Mouse (Mus musculus) stomach, embryonic 15.5 days (tissue): ENCODE data around the gene Zfp639. TPM values are rescaled to one million over a fixed set of nuclear protein-coding genes. Genes with fewer than 3 reads are reported as not detected.

Experiments
- ATAC-seq: fragments of 200-750 bp; cut with Nextera tagmentation; 2 replicates; pipeline ENCODE4 v1.8.0; 2017; ENCODE audit warnings: low read depth, moderate number of reproducible peaks, moderate TSS enrichment; ENCODE audit not compliant: insufficient read depth, low FRiP score
- H3K27ac ChIP-seq: fragments of 300-500 bp; sonication (generic); 2 replicates; pipeline ENCODE4 v1.5.1; 2015; ENCODE audit warnings: mild to moderate bottlenecking, inconsistent platforms
- H3K27me3 ChIP-seq: fragments of 300-500 bp; sonication (generic); replicated peaks from 2 replicates; pipeline ENCODE4 v1.6.1; 2015; ENCODE audit warnings: inconsistent platforms
- H3K36me3 ChIP-seq: fragments of 300-500 bp; sonication (generic); 2 replicates; pipeline ENCODE4 v1.6.1; 2015; ENCODE audit warnings: inconsistent platforms
- H3K4me1 ChIP-seq: fragments of 300-500 bp; sonication (generic); 2 replicates; pipeline ENCODE4 v1.6.1; 2015; ENCODE audit warnings: inconsistent platforms
- H3K4me2 ChIP-seq: fragments of 300-500 bp; sonication (generic); 2 replicates; pipeline ENCODE4 v1.6.1; 2015; ENCODE audit warnings: mild to moderate bottlenecking, inconsistent platforms
- H3K4me3 ChIP-seq: fragments of 300-500 bp; sonication (generic); replicated peaks from 2 replicates; pipeline ENCODE4 v1.5.1; 2015; ENCODE audit warnings: inconsistent platforms
- H3K9ac ChIP-seq: fragments of 300-500 bp; sonication (generic); 2 replicates; pipeline ENCODE4 v1.6.1; 2015; ENCODE audit warnings: inconsistent platforms
- H3K9me3 ChIP-seq: fragments of 300-500 bp; sonication (generic); 2 replicates; pipeline ENCODE4 v1.6.1; 2016; ENCODE audit warnings: inconsistent platforms
- WGBS: fragments of 180-500 bp; shearing (Covaris S2); methylation state at CpG from one replicate; pipeline ENCODE4 v1.1.7; 2015; 5-methylcytosine and 5-hydroxymethylcytosine counted together
- polyA plus RNA-seq: library from polyadenylated mRNA; unstranded; fragments of >200 nt; fragmentation: Nextera tagmentation; extraction: Ambion mirVana; gene quantifications from 2 replicates; pipeline ENCODE4 v1.2.1, GENCODE M21; 2015

Zfp639 gene
- 33.6 and 34.3 TPM in 2 replicates for polyA plus RNA-seq

DNA sequence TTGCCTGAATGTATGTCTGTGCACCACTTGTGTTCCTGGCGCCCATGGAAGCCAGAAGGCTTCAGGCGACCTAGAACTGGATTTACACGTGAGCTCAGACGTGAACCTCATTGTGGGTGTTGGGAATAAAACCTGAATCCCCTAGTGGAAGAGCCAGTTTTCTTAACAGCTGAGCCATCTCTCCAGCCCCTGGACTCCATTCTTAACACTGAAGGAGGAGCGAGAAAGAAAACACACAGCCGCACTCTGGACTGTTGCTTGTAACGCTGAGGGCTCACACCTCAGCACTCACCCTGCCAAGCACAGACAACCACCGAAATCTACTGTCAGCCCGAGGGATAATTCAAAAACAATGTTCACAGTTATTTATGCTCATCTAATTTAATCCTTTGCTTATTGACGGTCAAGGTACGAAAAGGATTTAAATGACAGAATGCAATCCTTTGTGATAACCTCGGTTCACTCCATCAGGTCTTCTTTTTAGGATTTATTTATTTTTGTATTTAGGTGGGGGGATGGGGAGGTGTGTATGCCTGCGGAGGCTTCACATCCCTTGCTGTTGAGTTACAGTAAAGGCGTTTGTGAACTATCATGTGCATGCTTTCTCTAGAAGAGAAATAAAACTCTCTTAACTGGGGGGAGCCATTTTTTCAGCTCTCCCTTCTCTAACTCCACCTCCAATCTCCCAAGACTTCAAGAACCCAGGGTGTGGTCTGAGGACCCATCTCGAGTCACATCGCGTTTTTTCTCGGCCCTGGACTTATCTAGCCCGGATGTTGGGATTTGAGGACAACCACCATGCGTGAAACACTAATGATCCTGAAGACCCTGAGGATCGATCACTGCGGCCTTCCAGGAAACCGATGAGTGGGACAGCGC lies at the start of gene Zfp639:
TSS of gene Zfp639 (plus strand) at position 764 of the 879 bp plus-strand sequence.
- H3K27me3 ChIP-seq = no peaks in the 10 kb centered on the region
- peak within 1 kb of the TSS; percentile 76 for H3K4me2 ChIP-seq
- no peaks in the 10 kb centered on the region for H3K9me3 ChIP-seq
- peaks cover 7% of the 10 kb centered on the region; the same call in 1 of the 2 replicates for H3K4me1 ChIP-seq
- no peaks in the 10 kb centered on the region for H3K36me3 ChIP-seq
- WGBS = 5% methylated on average over 24 of the region's 24 CpGs
- ATAC-seq = no peak
- H3K9ac ChIP-seq = peak within 1 kb of the TSS; percentile 79
- H3K27ac ChIP-seq = peak within 1 kb of the TSS; percentile 91
- peak within 1 kb of the TSS; percentile 80 for H3K4me3 ChIP-seq

- peaks cover 10% of the 10 kb centered on the region; the same call in 1 of the 2 replicates for H3K4me1 ChIP-seq
- H3K36me3 ChIP-seq = peaks cover 5% of the 10 kb centered on the region; the same call in 1 of the 2 replicates
- no peak overlapping the region for H3K4me3 ChIP-seq
- no peak overlapping the region for H3K4me2 ChIP-seq
- 89% methylated on average over 4 of the region's 4 CpGs for WGBS
- no peaks in the 10 kb centered on the region for H3K9me3 ChIP-seq
- H3K9ac ChIP-seq = no peak overlapping the region
- H3K27ac ChIP-seq = no peak overlapping the region
- ATAC-seq = no peak
- H3K27me3 ChIP-seq = no peaks in the 10 kb centered on the region
Measured at GRCm38 (mm10) chr3:32467321-32467720, 42.7 kb upstream of the Zfp639 start.

DNA sequence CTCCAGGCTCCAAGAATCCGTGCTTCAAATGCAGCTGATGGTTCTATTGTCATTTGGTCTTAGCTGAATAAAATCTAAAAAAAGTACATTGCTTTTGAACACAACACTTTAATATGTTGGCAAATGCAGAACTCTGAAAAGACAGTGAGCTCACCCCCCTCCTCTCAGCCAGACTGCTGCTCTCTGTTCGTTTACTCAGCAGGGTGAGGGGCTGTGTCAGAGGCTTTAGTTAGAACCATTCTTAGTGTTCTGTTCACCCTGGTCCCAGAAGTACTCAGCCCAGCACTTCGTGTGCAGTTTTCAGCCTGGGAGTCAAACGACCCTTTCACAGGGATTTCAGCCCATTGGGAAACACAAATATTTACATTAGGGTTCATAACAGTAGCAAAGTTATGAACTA lies 41.6 kb upstream of the Zfp639 start:
- no peaks in the 10 kb centered on the region for H3K9me3 ChIP-seq
- H3K4me3 ChIP-seq = no peak overlapping the region
- H3K4me2 ChIP-seq = no peak overlapping the region
- peaks cover 5% of the 10 kb centered on the region; the same call in 1 of the 2 replicates for H3K36me3 ChIP-seq
- H3K4me1 ChIP-seq = peaks cover 11% of the 10 kb centered on the region; the same call in 1 of the 2 replicates
- ATAC-seq = no peak
- H3K27ac ChIP-seq = no peak overlapping the region
- no peaks in the 10 kb centered on the region for H3K27me3 ChIP-seq
- WGBS = 38% methylated on average over 4 of the region's 4 CpGs
- no peak overlapping the region for H3K9ac ChIP-seq

DNA sequence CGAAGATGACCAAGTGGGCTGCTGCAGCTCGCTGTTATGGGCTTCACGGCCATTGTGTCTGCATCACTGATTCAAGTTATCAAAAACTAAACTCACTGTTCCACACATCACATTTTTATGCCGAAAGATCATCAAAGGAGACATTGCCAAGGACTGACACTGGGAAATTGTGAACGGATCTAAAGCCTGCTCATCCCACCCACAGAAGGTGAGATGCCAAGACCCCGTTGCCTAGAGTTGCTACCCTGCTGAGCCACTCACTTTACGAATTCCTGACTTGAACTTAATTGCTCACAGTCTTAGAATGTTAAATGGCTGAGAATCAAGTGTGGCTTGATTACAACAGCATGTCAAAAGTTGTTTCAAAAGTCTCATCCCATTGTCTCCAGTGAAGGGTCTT lies 39.6 kb upstream of the Zfp639 start:
- 83% methylated on average over 7 of the region's 7 CpGs for WGBS
- ATAC-seq = no peak
- H3K27me3 ChIP-seq = no peaks in the 10 kb centered on the region
- peaks cover 11% of the 10 kb centered on the region; the same call in 1 of the 2 replicates for H3K4me1 ChIP-seq
- no peaks in the 10 kb centered on the region for H3K36me3 ChIP-seq
- H3K4me3 ChIP-seq = no peak overlapping the region
- no peak overlapping the region for H3K4me2 ChIP-seq
- H3K27ac ChIP-seq = no peak overlapping the region
- H3K9me3 ChIP-seq = no peaks in the 10 kb centered on the region
- H3K9ac ChIP-seq = no peak overlapping the region

DNA sequence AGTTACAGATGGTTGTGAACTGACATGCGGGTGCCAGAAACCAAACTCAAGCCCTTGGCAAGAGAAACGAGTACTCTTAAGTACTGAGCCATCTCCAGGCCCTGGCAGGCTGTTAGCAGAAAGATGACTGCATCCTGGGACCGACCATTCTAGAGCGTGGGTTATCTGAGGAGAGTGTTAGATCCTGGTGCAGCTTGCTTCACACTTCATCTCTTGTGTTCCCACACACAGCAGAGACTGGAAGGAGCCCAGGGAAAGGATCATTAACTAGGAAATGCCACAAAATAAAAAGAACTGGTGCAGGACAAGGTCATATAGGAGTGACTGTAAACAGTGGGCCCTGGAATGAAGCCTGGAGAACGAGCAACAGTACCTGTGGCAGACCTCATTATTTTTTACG lies 39.0 kb upstream of the Zfp639 start:
- Histone ChIP-seq H3K4me2 (no peak overlapping the region), H3K9ac (no peak overlapping the region), H3K9me3 (no peaks in the 10 kb centered on the region), H3K36me3 (no peaks in the 10 kb centered on the region), H3K4me1 (peaks cover 11% of the 10 kb centered on the region; the same call in 1 of the 2 replicates), H3K27ac (no peak overlapping the region), H3K4me3 (no peak overlapping the region), H3K27me3 (no peaks in the 10 kb centered on the region)
- peak; percentile 41; the same call in 1 of the 2 replicates for ATAC-seq
- WGBS = 55% methylated on average over 6 of the region's 6 CpGs

- Histone ChIP-seq H3K36me3 (no peaks in the 10 kb centered on the region), H3K4me3 (no peak overlapping the region), H3K9ac (no peak overlapping the region), H3K4me1 (peaks cover 11% of the 10 kb centered on the region; the same call in 1 of the 2 replicates), H3K9me3 (no peaks in the 10 kb centered on the region), H3K27me3 (no peaks in the 10 kb centered on the region), H3K4me2 (no peak overlapping the region), H3K27ac (no peak overlapping the region)
- no peak for ATAC-seq
- WGBS = 66% methylated on average over 14 of the region's 14 CpGs
Measured at GRCm38 (mm10) chr3:32472191-32472900, 37.7 kb upstream of the Zfp639 start.

- no peaks in the 10 kb centered on the region for H3K36me3 ChIP-seq
- 75% methylated on average over 10 of the region's 10 CpGs for whole genome bisulfite sequencing
- no peak overlapping the region for H3K9ac ChIP-seq
- no peak for ATAC-seq
- H3K9me3 ChIP-seq = no peaks in the 10 kb centered on the region
- H3K4me3 ChIP-seq = no peak overlapping the region
- peaks cover 11% of the 10 kb centered on the region; the same call in 1 of the 2 replicates for H3K4me1 ChIP-seq
- no peak overlapping the region for H3K27ac ChIP-seq
- no peak overlapping the region for H3K4me2 ChIP-seq
- no peaks in the 10 kb centered on the region for H3K27me3 ChIP-seq
Measured at GRCm38 (mm10) chr3:32473184-32473583, 36.9 kb upstream of the Zfp639 start.

GRCm38 (mm10) chr3:32479961-32480360 lies 30.1 kb upstream of the Zfp639 start:
- no peak overlapping the region for H3K27ac ChIP-seq
- no peaks in the 10 kb centered on the region for H3K4me1 ChIP-seq
- H3K36me3 ChIP-seq = no peaks in the 10 kb centered on the region
- WGBS = 89% methylated on average over 7 of the region's 7 CpGs
- H3K9me3 ChIP-seq = no peaks in the 10 kb centered on the region
- no peaks in the 10 kb centered on the region for H3K27me3 ChIP-seq
- H3K9ac ChIP-seq = no peak overlapping the region
- ATAC-seq = no peak
- no peak overlapping the region for H3K4me3 ChIP-seq
- no peak overlapping the region for H3K4me2 ChIP-seq

GRCm38 (mm10) chr3:32483035-32483434 lies 27.0 kb upstream of the Zfp639 start:
- H3K4me1 ChIP-seq = no peaks in the 10 kb centered on the region
- no peaks in the 10 kb centered on the region for H3K36me3 ChIP-seq
- no peak overlapping the region for H3K4me3 ChIP-seq
- H3K27ac ChIP-seq = no peak overlapping the region
- 80% methylated on average over 3 of the region's 3 CpGs for WGBS
- no peak for ATAC-seq
- no peak overlapping the region for H3K4me2 ChIP-seq
- H3K9ac ChIP-seq = no peak overlapping the region
- H3K27me3 ChIP-seq = no peaks in the 10 kb centered on the region
- no peaks in the 10 kb centered on the region for H3K9me3 ChIP-seq

GRCm38 (mm10) chr3:32486543-32486942 lies 23.5 kb upstream of the Zfp639 start:
- ATAC-seq = no peak
- no peaks in the 10 kb centered on the region for H3K4me1 ChIP-seq
- no peaks in the 10 kb centered on the region for H3K36me3 ChIP-seq
- no peaks in the 10 kb centered on the region for H3K9me3 ChIP-seq
- no peak overlapping the region for H3K4me3 ChIP-seq
- no peak overlapping the region for H3K9ac ChIP-seq
- H3K4me2 ChIP-seq = no peak overlapping the region
- no peak overlapping the region for H3K27ac ChIP-seq
- H3K27me3 ChIP-seq = no peaks in the 10 kb centered on the region
- 75% methylated on average over 4 of the region's 4 CpGs for WGBS

DNA sequence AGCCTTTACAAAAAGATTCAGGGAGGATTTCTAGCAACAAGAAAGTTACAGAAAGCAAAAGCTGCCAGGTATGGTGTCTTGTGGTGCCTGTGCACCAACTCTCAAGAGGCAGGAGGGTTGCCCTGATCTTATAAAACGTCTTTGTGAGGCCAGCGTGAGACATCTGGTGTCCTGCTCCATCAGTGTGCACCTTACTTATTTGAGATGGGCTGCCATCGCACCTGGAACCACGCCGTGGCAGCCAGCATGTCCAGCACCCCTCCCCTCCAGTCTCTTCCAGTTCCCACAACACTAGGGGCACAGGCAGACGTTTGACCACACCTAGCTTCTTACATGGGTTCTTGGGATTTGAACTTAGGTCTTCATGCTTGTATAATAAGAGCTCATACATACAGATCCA lies 21.9 kb upstream of the Zfp639 start:
- H3K4me3 ChIP-seq = no peak overlapping the region
- no peak for ATAC-seq
- H3K9me3 ChIP-seq = no peaks in the 10 kb centered on the region
- no peaks in the 10 kb centered on the region for H3K36me3 ChIP-seq
- no peak overlapping the region for H3K4me2 ChIP-seq
- no peak overlapping the region for H3K27ac ChIP-seq
- H3K4me1 ChIP-seq = no peaks in the 10 kb centered on the region
- 73% methylated on average over 6 of the region's 6 CpGs for WGBS
- no peaks in the 10 kb centered on the region for H3K27me3 ChIP-seq
- H3K9ac ChIP-seq = no peak overlapping the region
